14 mouse cellular contexts compared by ENCODE assay signal in the genomic region with DNA sequence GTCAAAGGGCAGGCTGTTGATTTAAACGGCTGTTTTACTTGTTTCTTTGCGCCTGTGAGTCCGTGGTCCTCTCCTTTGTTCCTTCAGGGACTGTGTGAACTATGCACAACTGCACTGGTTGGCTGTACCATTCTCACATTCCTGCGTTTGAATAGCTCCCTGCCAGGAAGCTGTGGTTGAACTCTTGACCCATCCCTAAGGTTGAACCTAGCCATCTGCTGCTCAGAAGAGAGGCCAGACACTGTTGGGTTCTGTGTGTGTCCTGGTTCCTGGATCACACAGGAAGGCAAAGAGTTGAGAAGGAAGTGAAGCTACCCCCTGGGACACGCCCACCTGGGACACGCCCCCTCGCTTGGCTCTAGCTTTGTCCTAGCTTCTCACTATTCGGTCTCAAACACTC.
DNase-seq lines count a peak whose midpoint lies in the region; ATAC-seq and TF ChIP-seq lines count a peak whose summit lies in the region.
"Had no signal": no experiment of that assay in that cellular context is flagged by ENCODE, and none has a peak within 500 bp of the region (broad histone marks: within the 10 kb centered on the region; RNA-seq: fewer than 3 reads in every experiment).

No protein-coding gene starts in this region.

- no peak overlapping the region for H3K4me2 ChIP-seq in hindbrain, embryonic 11.5 days (replicated peaks; ENCODE audit: low read depth, low read length)
- H3K4me2 ChIP-seq in hindbrain, postnatal 0 days (ENCODE audit: low read depth, low read length): no peak overlapping the region
- H3K4me2 ChIP-seq in intestine, postnatal 0 days (replicated peaks; ENCODE audit: low read depth): no peak overlapping the region
- H3K4me2 ChIP-seq: embryonic facial prominence, embryonic 13.5 days; heart, embryonic 15.5 days; limb, embryonic 12.5 days had no signal

- H3K27me3 ChIP-seq in hindbrain, embryonic 11.5 days (ENCODE audit: control insufficient read depth, insufficient read depth, low read length): no peaks in the 10 kb centered on the region
- no peaks in the 10 kb centered on the region for H3K27me3 ChIP-seq in hindbrain, postnatal 0 days (ENCODE audit: insufficient read depth, low read length)
- H3K27me3 ChIP-seq in intestine, postnatal 0 days (replicated peaks; ENCODE audit: control insufficient read depth, insufficient read depth, low read length): no peaks in the 10 kb centered on the region
- H3K27me3 ChIP-seq: embryonic facial prominence, embryonic 13.5 days; heart, embryonic 15.5 days; limb, embryonic 12.5 days had no signal

- no peak overlapping the region for H3K27ac ChIP-seq in hindbrain, embryonic 11.5 days (ENCODE audit: low read depth, low read length)
- no peak overlapping the region for H3K27ac ChIP-seq in hindbrain, postnatal 0 days
- no peak overlapping the region for H3K27ac ChIP-seq in intestine, postnatal 0 days (ENCODE audit: low read depth, low read length)
- H3K27ac ChIP-seq: embryonic facial prominence, embryonic 13.5 days; heart, embryonic 15.5 days; limb, embryonic 12.5 days had no signal

- H3K4me1 ChIP-seq in hindbrain, embryonic 11.5 days (replicated peaks; ENCODE audit: control insufficient read depth, insufficient read depth, low read length): no peaks in the 10 kb centered on the region; the same call in 1 of the 2 replicates
- H3K4me1 ChIP-seq in hindbrain, postnatal 0 days (ENCODE audit: insufficient read depth, low read length): peaks cover 11% of the 10 kb centered on the region
- no peaks in the 10 kb centered on the region for H3K4me1 ChIP-seq in intestine, postnatal 0 days (replicated peaks; ENCODE audit: control insufficient read depth, insufficient read depth, low read length)

- H3K4me3 ChIP-seq in hindbrain, embryonic 11.5 days (ENCODE audit: low read depth, low read length): no peak overlapping the region
- no peak overlapping the region for H3K4me3 ChIP-seq in hindbrain, postnatal 0 days (ENCODE audit: low read length)
- no peak overlapping the region for H3K4me3 ChIP-seq in intestine, postnatal 0 days (ENCODE audit: low read depth, low read length)
- H3K4me3 ChIP-seq: embryonic facial prominence, embryonic 13.5 days; heart, embryonic 15.5 days; limb, embryonic 12.5 days had no signal

- no peak overlapping the region for H3K9ac ChIP-seq in hindbrain, embryonic 11.5 days (ENCODE audit: low read depth, low read length)
- no peak overlapping the region for H3K9ac ChIP-seq in hindbrain, postnatal 0 days (replicated peaks; ENCODE audit: low read length)
- no peak overlapping the region for H3K9ac ChIP-seq in intestine, postnatal 0 days (ENCODE audit: low read depth, low read length)
- H3K9ac ChIP-seq: embryonic facial prominence, embryonic 13.5 days; heart, embryonic 15.5 days; limb, embryonic 12.5 days had no signal

- no peak; the same call in 1 of the 2 replicates for ATAC-seq in hindbrain, embryonic 11.5 days (ENCODE audit: low FRiP score)
- no peak for ATAC-seq in hindbrain, postnatal 0 days
- peak; percentile 57 for ATAC-seq in intestine, postnatal 0 days
- ATAC-seq in cerebellum, adult (ENCODE audit: insufficient number of reproducible peaks, low FRiP score, low TSS enrichment): no peak
- ATAC-seq: CD4-positive, CD25-positive, alpha-beta regulatory T cell, adult 4 months; midbrain, embryonic 16.5 days had no signal

- 14% methylated on average over 8 of the region's 8 CpGs for WGBS in hindbrain, embryonic 11.5 days
- 30% methylated on average over 8 of the region's 8 CpGs for WGBS in hindbrain, postnatal 0 days
- 51% methylated on average over 8 of the region's 8 CpGs for WGBS in intestine, postnatal 0 days

- peak; percentile 35 for DNase-seq in hindbrain, embryonic 11.5 days (ENCODE audit: low spot score)
- DNase-seq in hindbrain, postnatal 0 days (ENCODE audit: low spot score): no peak
- peak; percentile 40 to 46 for DNase-seq in B cell, adult 2 months
- peak; percentile 98 for DNase-seq in ZHBTc4 (ENCODE audit: low read depth, low spot score)
- no peak for DNase-seq in ovary, postnatal 10 days (ENCODE audit: low spot score)
- DNase-seq in right cerebral cortex, postnatal 10 days (ENCODE audit: low spot score in 2 of 2): no peak
- DNase-seq: lung, postnatal 14 days had no signal

- H3K9me3 ChIP-seq in hindbrain, embryonic 11.5 days (ENCODE audit: control insufficient read depth, low read length): no peaks in the 10 kb centered on the region
- no peaks in the 10 kb centered on the region for H3K9me3 ChIP-seq in hindbrain, postnatal 0 days (ENCODE audit: low read length)
- H3K9me3 ChIP-seq in intestine, postnatal 0 days (ENCODE audit: control insufficient read depth): no peaks in the 10 kb centered on the region
- H3K9me3 ChIP-seq: embryonic facial prominence, embryonic 13.5 days; heart, embryonic 15.5 days; limb, embryonic 12.5 days had no signal

- TF ChIP-seq CTCF in hindbrain, postnatal 0 days (IDR thresholded peaks at IDR 0.05; ENCODE audit: low read depth): no peak
- no peak for TF ChIP-seq CTCF in intestine, postnatal 0 days (IDR thresholded peaks at IDR 0.05; ENCODE audit: low read depth)

- H3K36me3 ChIP-seq in hindbrain, embryonic 11.5 days (ENCODE audit: control insufficient read depth, insufficient read depth, low read length): no peaks in the 10 kb centered on the region
- no peaks in the 10 kb centered on the region for H3K36me3 ChIP-seq in hindbrain, postnatal 0 days (ENCODE audit: insufficient read depth, low read length)
- H3K36me3 ChIP-seq in intestine, postnatal 0 days (ENCODE audit: control insufficient read depth, insufficient read depth): no peaks in the 10 kb centered on the region
- H3K36me3 ChIP-seq: embryonic facial prominence, embryonic 13.5 days; heart, embryonic 15.5 days; limb, embryonic 12.5 days had no signal

Comparison
In these comparisons a context has a peak if more than half of its experiments do, and no peak if none do; other contexts are left out.
1. DNase-seq: peak in hindbrain, embryonic 11.5 days (single experiment), B cell, adult 2 months (2 of 2) and ZHBTc4 (single experiment); none in hindbrain, postnatal 0 days (single experiment), ovary, postnatal 10 days (single experiment) and right cerebral cortex, postnatal 10 days (0 of 2).